Mouse (Mus musculus) ovary, adult 2 months (tissue): ENCODE data around the gene Zbtb7b. TPM values are rescaled to one million over a fixed set of nuclear protein-coding genes. Genes with fewer than 3 reads are reported as not detected.

ENCODE experiments used
- polyA plus RNA-seq: library from polyadenylated mRNA; depleted of rRNA; stranded (reverse); fragments of >200 nt; gene quantifications from 2 replicates; pipeline ENCODE4 v1.2.3, GENCODE M21; 2012; rRNA removed

The Zbtb7b gene
- polyA plus RNA-seq: 68.2 and 77.9 TPM in 2 replicates

DNA sequence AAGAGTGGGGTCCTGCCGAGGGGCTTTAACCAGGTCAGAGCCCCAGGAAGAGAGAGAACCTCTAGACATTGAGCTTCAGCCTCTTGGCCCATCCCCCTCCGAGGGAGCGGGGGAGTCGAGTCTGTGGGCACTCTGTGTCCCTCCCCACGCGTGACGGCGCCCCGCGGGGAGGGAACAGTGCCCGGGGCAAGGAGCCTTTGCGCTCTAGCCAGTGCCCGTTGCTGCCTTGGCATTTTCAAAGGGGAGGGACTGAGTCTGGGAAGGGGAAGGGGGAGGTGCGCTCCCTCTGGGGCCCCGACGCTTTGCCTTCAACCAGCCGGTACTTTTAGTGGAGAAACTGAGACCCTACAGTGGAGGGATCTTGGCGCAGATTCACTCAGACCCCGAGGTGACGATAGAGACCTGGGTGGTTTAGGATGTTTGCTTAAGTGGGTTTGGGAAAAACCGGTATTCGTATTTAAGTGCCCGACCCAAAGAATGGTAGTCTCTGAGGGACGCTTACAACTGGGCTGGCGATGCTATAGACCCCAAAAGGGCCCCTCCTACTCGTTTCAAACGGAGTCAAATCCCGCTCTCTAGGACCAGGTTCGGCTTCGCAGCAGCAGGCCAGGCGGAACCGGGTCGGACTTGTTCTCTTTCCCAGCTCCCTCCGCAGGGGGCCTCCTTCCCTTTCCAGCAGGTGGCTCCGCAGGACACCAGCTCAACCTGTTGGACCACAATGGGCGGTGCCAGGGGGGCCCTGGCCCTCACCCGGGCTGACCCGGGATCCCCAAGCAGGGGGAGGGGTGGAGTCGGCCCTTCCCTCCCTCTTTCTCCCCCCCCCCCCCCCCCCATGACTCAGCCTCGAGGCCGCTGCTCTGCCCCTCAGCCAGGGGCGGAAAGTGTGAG, at the start of gene Zbtb7b:
Zbtb7b (minus strand) TSS at position 771 of the 888 bp plus-strand sequence.

DNA sequence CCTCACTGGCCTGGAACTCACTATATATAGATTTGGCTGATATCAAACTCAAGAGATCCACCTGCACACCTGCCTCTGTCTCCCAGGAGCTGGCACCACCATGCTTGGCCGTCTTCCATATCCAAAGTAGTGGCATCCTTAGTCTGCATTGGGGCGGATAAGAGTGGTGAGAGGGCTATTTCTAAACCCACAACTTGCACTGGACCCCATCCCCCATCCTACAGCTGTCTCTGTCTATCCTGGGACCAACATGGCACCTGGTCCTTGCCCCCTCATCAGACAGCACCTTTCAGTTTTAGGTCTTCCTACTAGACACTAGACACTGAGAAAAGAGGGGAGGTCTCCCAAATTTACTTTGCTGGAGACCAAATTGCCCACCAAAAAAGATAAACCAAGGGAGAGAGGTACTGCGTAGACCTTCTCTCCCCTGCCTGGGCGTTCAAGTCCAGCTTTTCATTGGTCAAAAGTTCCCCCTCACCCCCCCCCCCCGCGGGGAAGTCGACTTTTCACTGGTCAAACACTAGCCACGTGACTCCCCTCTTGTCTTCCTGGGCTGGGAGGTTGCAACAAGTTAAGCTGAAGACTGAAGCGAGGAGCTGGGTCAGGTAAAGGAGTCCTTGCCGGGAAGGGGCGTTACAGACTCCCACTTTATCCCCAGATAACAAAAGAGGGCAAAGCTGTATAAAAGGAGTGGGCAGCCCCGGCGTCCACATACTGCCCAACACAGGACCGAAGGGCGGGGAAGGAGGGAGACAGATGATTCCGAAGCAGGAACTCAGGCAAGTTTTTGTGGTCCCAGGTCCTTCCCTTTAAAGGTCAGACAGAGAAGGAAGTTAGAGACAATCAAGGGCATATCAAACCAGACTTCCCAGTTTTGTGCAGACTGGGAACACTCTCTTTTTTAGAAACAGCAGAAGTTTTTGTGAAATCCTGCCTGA, 41.9 kb upstream of the Zbtb7b start, which contains the start of gene Pbxip1:
Pbxip1 (plus strand) TSS at position 531 of the 938 bp plus-strand sequence.

DNA sequence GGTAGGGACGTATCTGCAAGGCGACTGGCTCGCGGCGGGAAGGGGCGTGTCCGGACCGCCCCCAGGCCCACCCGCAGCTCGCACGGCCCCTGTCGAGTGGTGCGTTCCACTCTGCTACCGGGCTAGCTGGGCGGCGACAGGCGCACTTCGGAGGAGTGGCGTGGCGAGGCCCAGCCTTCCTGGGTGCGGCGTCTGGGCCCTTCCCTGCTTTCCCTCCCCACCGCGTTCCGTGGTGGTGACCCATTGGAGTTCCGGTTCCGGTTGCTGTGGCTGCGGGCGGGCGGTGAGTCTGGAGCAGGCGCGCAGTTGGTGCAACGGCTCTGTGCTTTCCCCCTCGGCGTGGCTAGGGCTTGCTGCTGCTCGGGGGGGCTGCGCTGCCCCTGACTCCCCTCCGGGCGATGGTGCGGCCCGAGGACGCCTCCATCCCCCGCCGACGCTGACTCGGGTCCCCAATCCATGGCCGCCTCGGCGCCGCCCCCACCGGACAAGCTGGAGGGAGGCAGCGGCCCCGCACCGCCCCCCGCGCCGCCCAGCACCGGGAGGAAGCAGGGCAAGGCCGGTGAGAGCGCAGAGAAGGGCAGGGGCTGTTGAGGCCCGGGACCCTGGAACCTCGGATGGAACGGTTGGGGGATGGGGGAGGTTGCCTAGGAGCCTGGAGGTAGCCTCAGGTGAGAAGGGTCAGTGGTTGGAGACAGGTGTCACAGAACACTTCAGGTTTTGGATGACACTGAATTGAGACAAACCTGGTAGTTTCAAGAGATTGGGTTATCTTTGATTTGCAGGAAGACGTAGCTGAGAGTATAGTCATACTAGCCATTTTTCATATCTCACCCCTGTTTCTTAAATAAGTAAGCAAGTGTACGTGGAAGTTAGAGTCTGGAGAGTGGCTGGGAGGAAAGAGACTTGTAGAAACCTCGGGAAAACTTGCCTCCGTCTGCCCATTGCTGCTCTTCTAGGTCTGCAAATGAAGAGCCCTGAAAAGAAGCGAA, 35.9 kb upstream of the Zbtb7b start, which contains the start of gene Pygo2:
Pygo2 (plus strand) TSS at position 44 of the 989 bp plus-strand sequence.

DNA sequence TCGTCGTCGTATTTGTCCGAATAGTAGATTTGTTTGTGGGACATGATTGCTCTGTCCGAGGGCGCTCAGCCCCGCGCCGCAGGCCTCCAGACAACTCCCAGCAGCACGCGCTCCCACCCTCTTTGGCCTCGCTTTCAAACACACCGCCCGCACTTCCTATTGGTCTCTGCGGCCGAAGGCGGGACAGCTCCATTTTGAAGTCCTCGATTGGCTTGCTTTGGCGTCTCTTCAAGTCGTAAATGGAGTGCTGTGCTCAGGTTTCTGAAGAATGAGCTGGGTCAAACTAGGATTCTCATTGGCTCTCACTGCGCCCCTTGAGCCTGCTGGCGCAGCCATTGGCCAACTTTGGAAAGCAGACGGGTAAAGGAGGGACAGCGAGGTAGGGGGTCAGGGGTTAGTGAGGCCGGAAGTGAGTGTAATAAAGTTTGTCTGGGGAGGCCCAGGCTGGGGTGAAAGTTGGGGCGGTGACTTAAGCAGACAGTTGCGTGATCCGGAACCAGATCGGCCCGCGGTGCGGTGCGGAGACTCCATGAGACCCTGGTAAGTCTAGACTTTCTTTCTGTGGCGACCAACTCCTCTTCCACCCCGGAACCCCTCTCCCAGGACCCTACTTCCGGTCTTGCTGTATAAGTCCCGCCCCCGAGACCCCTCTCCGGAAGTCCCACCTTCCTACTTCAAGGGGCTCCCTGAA, 23.7 kb upstream of the Zbtb7b start, which contains the start of the genes Cks1b and Shc1:
Cks1b (minus strand) TSS at position 214 of the 691 bp plus-strand sequence.
Shc1 (plus strand) TSS at position 274 of the 691 bp plus-strand sequence.

DNA sequence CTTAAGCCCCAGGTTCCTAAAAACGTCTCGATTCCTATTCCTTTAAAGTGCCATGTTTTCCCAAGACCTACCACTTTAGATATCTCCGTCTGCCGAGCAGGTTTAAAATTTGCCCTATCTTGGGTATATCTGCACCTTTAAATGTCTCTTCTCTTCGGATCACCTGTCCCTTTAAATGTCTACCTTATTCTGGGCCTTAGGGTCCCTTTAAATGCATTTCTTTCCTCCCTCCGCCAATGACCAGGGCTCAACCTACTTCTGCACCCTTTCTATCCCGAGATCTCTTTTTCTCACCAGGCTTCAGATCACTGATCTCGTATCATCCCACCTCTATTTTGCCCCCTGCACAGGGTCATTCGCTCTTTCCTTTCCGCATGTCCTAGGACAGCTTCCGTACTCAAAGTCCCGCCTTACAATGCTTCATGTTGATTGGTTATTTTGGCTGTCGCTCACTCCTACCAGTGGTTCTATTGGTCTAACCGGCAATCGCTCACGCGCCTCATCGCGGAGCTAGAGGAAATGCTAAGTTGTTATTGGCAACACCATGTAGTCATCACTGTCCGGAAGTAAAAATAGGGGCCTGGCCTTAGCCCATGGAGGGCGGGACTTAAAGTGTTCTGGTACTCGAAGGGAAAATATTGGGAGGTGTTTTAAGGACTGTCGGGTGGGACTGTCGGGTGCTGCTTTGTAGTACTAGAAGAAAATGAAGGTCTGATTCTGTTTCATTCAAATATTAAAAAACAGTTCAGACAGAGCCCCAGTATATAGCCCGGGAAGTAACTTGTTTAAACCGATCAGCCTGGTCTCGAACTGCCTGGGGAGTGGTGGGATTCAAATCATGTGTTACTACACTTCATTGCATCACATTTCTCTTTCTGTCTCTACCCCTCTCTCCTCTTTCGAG, 17.2 kb upstream of the Zbtb7b start, which contains the start of gene Flad1:
Flad1 (minus strand) TSS at position 381 of the 904 bp plus-strand sequence.

DNA sequence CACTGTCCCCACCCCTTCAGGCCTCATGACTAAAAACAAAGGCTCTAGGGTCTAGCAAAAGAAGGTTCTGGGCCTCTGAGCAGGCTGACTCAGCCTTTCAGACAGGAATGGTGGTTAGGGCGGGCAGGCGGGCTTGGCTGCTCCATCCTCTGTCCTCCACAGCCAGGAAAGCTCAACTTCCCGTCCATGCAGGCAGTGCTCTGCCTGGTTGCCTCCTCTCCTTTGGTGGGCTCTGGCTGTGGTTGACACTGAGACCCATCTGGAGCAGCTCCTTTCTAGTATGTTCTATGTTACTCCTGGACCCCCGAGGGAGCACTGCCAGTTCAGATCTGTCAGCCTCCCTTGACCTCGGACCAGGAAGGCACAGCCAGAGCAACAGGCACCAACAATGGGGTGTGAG, 8.1 kb upstream of the Zbtb7b start, which contains the start of gene Lenep:
Lenep (minus strand) TSS at position 101 of the 400 bp plus-strand sequence.

DNA sequence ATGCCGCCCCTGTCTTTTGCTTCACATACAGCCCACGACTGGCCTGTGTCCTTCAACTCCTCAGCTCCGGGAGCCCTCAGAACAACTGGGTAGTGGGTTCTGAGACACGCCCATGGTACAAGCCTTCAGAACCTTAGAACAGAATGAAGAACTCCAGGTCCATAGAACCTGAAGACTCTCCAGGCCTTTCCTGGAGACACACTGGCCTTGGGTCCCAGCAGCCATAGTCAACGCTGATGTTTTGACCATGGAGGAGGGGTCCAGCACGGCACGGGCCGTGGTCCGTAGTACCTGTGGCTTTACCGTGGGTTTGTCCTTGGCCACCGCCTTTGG, 29.5 kb downstream of the Zbtb7b start, which contains the start of gene Dcst1:
Dcst1 (minus strand) TSS at position 101 of the 333 bp plus-strand sequence.

DNA sequence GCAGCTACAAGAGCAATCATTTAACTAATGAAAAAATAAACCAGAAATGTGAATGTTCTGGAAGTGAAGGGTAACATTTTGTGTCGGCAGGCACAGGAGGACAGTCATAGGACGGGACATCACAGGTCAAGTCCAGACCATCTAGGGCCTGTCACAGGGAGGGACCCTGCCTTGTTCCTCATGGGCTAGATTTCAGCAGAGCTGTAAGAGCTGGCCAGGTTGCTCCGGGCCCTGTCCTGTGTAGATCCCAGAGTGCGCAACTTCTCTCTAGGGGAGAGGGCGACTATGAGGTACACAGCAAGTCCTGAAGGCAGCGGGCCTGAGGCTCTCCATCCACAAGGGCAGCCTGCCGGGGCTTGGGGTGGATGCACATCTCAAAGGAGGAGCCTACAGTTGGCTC, 32.9 kb downstream of the Zbtb7b start, which contains the start of gene Dcst2:
Dcst2 (plus strand) TSS at position 301 of the 400 bp plus-strand sequence.

DNA sequence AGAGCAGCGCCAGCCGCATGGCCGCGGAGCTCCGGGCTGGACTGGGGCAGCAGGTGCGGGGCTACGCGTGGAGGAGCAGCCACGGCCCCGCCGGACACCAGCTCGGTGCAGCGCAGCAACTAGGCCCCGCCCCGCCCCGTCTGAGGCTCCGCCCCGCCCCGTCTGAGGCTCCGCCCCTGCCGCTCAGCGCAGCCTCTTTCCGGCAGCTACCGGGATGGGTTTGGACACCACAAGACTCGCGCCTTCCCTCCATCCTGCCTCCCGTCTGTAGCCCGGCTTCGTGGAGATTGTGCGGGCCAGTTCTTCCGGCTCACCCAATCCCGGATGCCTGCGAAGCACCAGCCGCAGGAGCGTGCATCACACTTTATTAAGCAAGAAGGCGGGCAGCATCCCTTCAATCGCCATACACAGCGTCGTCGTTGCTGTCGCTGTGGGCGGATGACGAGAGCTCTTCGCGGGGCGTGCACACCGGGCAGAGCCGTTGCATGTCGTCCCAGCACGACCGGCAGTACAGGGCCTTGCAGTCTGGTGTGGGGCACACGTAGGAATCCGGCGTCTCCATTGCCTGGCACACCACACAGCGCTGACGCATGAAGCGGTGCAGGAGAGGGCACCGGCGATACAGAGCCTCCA, 44.6 kb downstream of the Zbtb7b start, which contains the start of gene Adam15:
Adam15 (minus strand) TSS at position 128 of the 633 bp plus-strand sequence.

DNA sequence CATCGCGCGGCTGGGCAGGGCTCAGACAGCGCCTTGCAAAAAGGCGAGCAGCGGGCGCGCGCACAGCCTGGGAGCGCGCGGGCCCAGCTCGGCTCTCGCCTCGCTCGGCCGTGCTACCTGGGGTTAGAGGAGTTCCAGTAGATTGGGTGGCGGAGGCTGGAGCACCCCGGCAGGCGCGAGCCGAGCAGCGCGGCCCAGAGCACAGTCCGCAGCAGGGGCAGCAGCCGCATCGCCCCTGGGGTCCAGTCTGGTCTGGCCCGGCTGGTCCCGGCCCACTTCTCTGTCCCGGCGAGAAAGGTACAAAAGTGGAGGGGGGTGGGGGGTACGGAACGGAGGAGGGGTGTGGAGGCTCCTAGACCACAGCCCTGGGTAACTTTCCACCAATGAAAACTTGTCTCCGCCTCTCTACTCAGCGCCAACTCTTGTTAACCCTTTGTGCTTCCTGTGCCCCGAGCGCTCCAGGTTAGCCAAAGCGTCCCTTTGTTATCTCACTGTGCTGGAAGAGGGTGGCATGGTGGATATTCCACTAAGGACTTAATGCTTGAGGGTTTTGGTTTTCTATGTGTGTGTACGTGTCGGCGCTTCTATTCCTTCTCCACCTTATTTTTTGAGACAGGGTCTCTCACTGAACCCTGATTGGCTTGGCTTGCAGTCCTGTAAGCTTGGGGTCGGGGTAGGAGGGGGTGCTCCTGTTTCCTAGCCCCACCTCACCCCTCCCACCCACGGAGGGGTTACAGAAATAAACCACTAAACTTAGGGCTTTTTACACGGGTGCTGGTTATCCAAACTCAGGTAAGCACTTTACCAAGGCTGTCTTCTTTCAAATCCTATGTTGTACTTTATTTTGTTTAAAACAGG, 56.6 kb downstream of the Zbtb7b start, which contains the start of gene Efna4:
Efna4 (minus strand) TSS at position 308 of the 858 bp plus-strand sequence.

Other genes with a start within 250 kb of the Zbtb7b start
- gene Hcn3, start 234.6 kb downstream of the Zbtb7b start, polyA plus RNA-seq: 9.1 and 13.9 TPM in 2 replicates
- gene Clk2, start 230.0 kb downstream of the Zbtb7b start, polyA plus RNA-seq: 89.7 and 99.3 TPM in 2 replicates
- 154 and 183 TPM in 2 replicates for gene Scamp3, start 217.3 kb downstream of the Zbtb7b start, polyA plus RNA-seq
- 63.7 and 65.9 TPM in 2 replicates for gene Fam189b, start 211.6 kb downstream of the Zbtb7b start, polyA plus RNA-seq
- 61.5 and 89.3 TPM in 2 replicates for gene Gba, start 191.8 kb downstream of the Zbtb7b start, polyA plus RNA-seq
- gene Thbs3, start 179.6 kb downstream of the Zbtb7b start, polyA plus RNA-seq: 59.8 and 60.5 TPM in 2 replicates
- gene Mtx1, start 167.7 kb downstream of the Zbtb7b start, polyA plus RNA-seq: 229 and 256 TPM in 2 replicates
- gene Muc1, start 165.7 kb downstream of the Zbtb7b start, polyA plus RNA-seq: 16.1 and 33.4 TPM in 2 replicates
- gene Krtcap2, start 148.8 kb downstream of the Zbtb7b start, polyA plus RNA-seq: 267 and 351 TPM in 2 replicates
- 16.5 and 20.5 TPM in 2 replicates for gene Trim46, start 148.5 kb downstream of the Zbtb7b start, polyA plus RNA-seq
- 503 and 662 TPM in 2 replicates for gene Dpm3, start 135.4 kb downstream of the Zbtb7b start, polyA plus RNA-seq
- 203 and 215 TPM in 2 replicates for gene Slc50a1, start 124.2 kb downstream of the Zbtb7b start, polyA plus RNA-seq
- gene Efna1, start 113.6 kb downstream of the Zbtb7b start, polyA plus RNA-seq: 43.0 and 48.2 TPM in 2 replicates
- 1.9 and 5.0 TPM in 2 replicates for gene Efna3, start 71.8 kb downstream of the Zbtb7b start, polyA plus RNA-seq
- gene Efna4, start 56.7 kb downstream of the Zbtb7b start, polyA plus RNA-seq: 36.4 and 44.7 TPM in 2 replicates
- gene Adam15, start 44.8 kb downstream of the Zbtb7b start, polyA plus RNA-seq: 179 and 187 TPM in 2 replicates
- 0.23 and 0.62 TPM in 2 replicates for gene Dcst2, start 32.8 kb downstream of the Zbtb7b start, polyA plus RNA-seq
- gene Dcst1, start 29.5 kb downstream of the Zbtb7b start, polyA plus RNA-seq: 0.30 and 0.32 TPM in 2 replicates
- gene Lenep, start 8.0 kb upstream of the Zbtb7b start, polyA plus RNA-seq: 2.0 TPM in 1 of 2 replicates, not detected in the other
- 34.7 and 49.3 TPM in 2 replicates for gene Flad1, start 17.1 kb upstream of the Zbtb7b start, polyA plus RNA-seq
- gene Cks1b, start 23.6 kb upstream of the Zbtb7b start, polyA plus RNA-seq: 40.3 and 61.0 TPM in 2 replicates
- 116 and 134 TPM in 2 replicates for gene Shc1, start 23.7 kb upstream of the Zbtb7b start, polyA plus RNA-seq
- 179 and 285 TPM in 2 replicates for gene Pygo2, start 35.4 kb upstream of the Zbtb7b start, polyA plus RNA-seq
- gene Pbxip1, start 41.9 kb upstream of the Zbtb7b start, polyA plus RNA-seq: 80.0 and 83.8 TPM in 2 replicates
- 17.7 and 21.3 TPM in 2 replicates for gene Pmvk, start 59.8 kb upstream of the Zbtb7b start, polyA plus RNA-seq
- 8.1 and 8.4 TPM in 2 replicates for gene Kcnn3, start 125.4 kb upstream of the Zbtb7b start, polyA plus RNA-seq